Mouse (Mus musculus) ES-Bruce4 (cell line): Measurements from ENCODE around the gene Alyref. TPM values are rescaled to one million over a fixed set of nuclear protein-coding genes. Genes with fewer than 3 reads are reported as not detected.

Source experiments
- H3K27ac ChIP-seq: 2 replicates; pipeline ENCODE4 v1.5.1; 2012; ENCODE audit warnings: low read length, inconsistent platforms; ENCODE audit not compliant: insufficient read depth
- H3K27me3 ChIP-seq: 2 replicates; pipeline ENCODE4 v1.6.1; 2012; ENCODE audit warnings: mild to moderate bottlenecking, low read length, inconsistent platforms; ENCODE audit not compliant: control insufficient read depth, poor library complexity, insufficient read depth, severe bottlenecking
- H3K36me3 ChIP-seq: 2 replicates; pipeline ENCODE4 v1.6.1; 2012; ENCODE audit warnings: inconsistent platforms, mild to moderate bottlenecking, low read length, moderate library complexity; ENCODE audit not compliant: control insufficient read depth, poor library complexity, insufficient read depth, severe bottlenecking
- H3K4me1 ChIP-seq: one replicate; pipeline ENCODE4 v1.8.1; 2011; ENCODE audit warnings: low read length; ENCODE audit not compliant: control insufficient read depth, insufficient read depth
- H3K4me3 ChIP-seq: 2 replicates; pipeline ENCODE4 v1.5.1; 2011; ENCODE audit warnings: low read depth, mild to moderate bottlenecking, low read length
- H3K9ac ChIP-seq: 2 replicates; pipeline ENCODE4 v1.6.1; 2012; ENCODE audit warnings: low read depth, mild to moderate bottlenecking, inconsistent platforms; ENCODE audit not compliant: poor library complexity, severe bottlenecking
- H3K9me3 ChIP-seq: replicated peaks from 2 replicates; pipeline ENCODE4 v1.6.1; 2012; ENCODE audit warnings: mild to moderate bottlenecking, low read length, inconsistent platforms; ENCODE audit not compliant: control insufficient read depth, poor library complexity, insufficient read depth, severe bottlenecking
- CTCF ChIP-seq: IDR thresholded peaks from one replicate; pipeline ENCODE4 v1.8.1; 2011; ENCODE audit warnings: low read depth, low read length
- EP300 ChIP-seq: IDR thresholded peaks from 2 replicates; pipeline ENCODE4 v1.6.1; 2011; ENCODE audit warnings: low read depth, low read length; ENCODE audit not compliant: insufficient read depth
- POLR2A ChIP-seq: IDR thresholded peaks from one replicate; pipeline ENCODE4 v1.8.1; 2011; ENCODE audit warnings: low read length; ENCODE audit not compliant: insufficient read depth
- polyA plus RNA-seq: library from polyadenylated mRNA; stranded (reverse); fragments of >200 nt; gene quantifications from 2 replicates; pipeline ENCODE4 v1.2.4, GENCODE M21; 2011; ENCODE audit warnings: low read depth; ENCODE audit not compliant: missing spikeins, insufficient read depth, insufficient read length

Alyref gene
- polyA plus RNA-seq, 1 experiment = 242 TPM

DNA sequence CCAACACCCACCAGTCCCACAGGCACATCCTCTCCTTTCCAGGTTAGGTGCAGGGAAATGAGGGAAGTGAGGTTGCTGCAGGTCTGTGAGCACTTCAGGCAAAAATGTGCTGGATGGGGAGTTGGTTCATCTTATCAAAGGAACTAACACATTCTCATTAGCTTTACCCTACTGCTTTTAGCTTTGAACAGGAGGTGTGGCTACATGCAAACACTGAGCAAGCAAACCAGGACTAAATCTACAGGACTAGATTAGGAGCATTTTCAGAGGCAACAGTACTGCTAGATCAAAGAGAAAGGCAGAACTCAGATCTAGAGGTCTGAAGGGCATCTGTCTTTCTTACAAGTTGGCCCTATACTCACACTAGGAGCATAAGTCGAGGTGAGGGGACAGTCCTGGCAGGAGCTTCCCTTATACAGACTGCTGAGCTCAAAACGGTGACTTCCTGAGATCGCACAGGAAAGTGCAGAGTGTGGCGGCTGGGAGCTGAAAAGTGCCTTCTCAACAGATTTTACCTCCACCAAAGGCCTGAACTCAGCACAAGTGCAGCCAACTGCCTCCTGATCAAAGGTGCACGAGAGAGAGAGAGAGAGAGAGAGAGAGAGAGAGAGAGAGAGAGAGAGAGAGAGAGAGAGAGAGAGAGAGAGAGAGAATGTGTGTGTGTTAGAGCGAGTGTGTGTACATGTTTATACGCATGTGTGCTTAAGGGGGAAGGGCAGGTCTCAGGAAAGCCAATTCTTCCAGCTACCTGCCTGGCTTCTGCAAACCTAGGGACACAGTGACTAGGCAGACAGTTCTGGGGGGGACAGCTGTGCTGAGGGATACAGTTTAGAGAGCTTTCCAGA is 32.9 kb upstream of the Alyref start:
- Histone ChIP-seq H3K27ac (peak overlapping the region; percentile 77), H3K9me3 (no peaks in the 10 kb centered on the region), H3K36me3 (peaks cover 8% of the 10 kb centered on the region; the same call in 1 of the 2 replicates), H3K27me3 (no peaks in the 10 kb centered on the region), H3K4me1 (no peaks in the 10 kb centered on the region), H3K4me3 (peak overlapping the region; percentile 55), H3K9ac (peak overlapping the region; percentile 99)
- TF ChIP-seq POLR2A (no peak), CTCF (no peak), EP300 (no peak)

DNA sequence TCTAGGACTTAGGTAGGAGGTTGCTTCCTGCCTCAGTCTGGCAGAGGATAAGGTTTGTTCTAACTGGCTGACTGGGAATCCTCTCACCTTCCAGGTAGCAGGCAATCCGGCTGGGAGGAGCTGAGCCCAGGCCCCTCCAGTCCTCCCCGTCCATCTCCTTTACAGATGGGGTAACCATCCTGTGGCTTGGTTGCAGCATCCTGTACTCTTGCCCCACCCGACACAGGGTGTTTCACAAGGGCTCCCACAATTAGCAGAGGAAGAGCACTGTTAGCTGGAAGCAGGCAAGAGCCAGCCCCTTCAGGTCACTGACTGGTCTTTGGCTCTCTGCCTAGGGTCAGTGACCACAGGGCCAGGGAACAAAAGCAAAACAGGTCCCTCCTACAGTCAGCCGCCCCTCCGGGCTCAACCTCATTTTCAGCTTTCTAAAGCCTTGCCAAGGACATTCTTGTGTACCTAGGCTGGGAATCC is 32.3 kb upstream of the Alyref start:
- Histone ChIP-seq H3K9me3 (no peaks in the 10 kb centered on the region), H3K27ac (peak overlapping the region; percentile 77), H3K4me3 (peak overlapping the region; percentile 55), H3K36me3 (peaks cover 8% of the 10 kb centered on the region; the same call in 1 of the 2 replicates), H3K4me1 (no peaks in the 10 kb centered on the region), H3K27me3 (no peaks in the 10 kb centered on the region), H3K9ac (peak overlapping the region; percentile 99)
- TF ChIP-seq EP300 = no peak
- no peak for TF ChIP-seq CTCF
- TF ChIP-seq POLR2A = no peak

DNA sequence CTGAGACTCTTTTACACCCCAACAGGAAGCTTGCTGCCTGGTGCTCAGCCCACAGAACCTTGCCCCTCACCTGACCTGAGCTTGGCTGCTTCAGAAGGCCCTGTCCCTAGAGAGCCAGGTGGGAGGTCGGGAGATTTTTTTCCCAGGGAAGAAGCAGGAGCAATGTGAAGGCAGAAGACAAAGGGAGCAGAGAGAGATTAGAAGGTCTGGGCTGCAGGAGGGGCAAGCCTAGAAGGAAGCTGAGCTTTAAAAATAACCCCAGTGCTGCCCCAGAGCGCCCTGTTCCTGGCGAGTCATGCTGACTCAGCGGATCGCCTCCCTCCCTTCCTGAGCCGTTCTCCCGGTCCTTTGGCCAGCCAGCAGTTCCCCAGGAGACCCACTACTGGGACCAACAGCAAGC is 31.7 kb upstream of the Alyref start:
- Histone ChIP-seq H3K36me3 (peaks cover 8% of the 10 kb centered on the region; the same call in 1 of the 2 replicates), H3K27ac (peak overlapping the region; percentile 77), H3K4me1 (no peaks in the 10 kb centered on the region), H3K9me3 (no peaks in the 10 kb centered on the region), H3K4me3 (peak overlapping the region; percentile 55), H3K9ac (peak overlapping the region; percentile 99), H3K27me3 (no peaks in the 10 kb centered on the region)
- no peak for TF ChIP-seq POLR2A
- no peak for TF ChIP-seq CTCF
- TF ChIP-seq EP300 = 0 out of 2 replicates have a peak, but pooled peaks have one; percentile 21

DNA sequence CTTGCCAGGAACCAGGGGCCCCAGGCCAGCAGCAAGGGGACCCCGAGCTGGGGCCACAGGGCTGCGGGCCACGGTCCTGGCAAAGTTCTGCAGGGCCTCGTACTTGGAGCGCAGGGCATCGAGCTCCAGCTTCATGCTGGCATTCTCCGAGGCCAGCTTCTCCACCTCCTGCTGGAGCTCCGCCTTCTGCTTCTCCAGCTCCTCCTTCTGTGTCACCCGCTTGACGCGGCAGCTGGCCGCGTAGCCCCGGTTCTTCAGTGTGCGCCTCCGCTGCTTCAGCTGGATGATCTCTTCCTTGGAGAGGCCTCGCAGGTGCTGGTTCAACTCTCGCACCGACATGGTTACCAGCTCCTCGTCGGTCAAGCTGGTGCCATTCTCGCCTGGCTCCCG is 31.2 kb upstream of the Alyref start:
- Histone ChIP-seq H3K9ac (peak overlapping the region; percentile 99; the same call in 1 of the 2 replicates), H3K27ac (peak overlapping the region; percentile 77)

DNA sequence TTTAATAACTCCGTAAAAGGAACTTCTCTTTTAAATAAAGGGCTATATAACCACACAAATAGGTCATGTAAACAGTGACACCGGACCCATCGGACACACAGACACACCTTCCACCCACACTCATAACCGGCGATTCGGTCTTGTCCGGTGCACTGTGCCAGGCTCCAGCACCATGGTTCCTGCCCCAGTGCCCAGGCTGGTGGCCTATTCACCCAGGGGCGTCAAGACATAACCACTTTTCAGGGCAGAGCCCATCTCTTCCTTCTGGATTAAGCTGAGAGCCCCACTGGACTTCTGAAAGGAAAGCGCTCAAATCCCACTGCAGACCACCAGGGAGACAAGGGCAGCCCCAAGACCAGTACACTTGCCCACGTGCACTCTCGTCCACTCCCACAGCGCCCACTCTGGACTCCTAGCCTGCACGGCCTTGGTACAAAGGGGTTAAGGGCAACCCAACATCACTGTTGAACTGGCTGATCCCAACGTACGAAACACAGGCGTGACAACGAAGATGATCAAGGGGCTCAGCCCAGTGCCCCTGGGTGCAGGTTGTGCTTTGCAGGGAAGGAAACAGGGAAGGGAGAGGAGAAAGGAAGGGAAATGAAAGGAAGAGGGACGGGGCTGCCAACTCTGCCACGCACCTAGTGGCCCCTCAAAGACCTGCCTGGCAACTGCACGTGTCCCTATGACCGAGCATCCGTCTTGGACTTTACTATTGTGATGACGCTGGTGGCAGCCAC is 30.6 kb upstream of the Alyref start:
- no peak overlapping the region for H3K9ac ChIP-seq

More for the DNA sequence above, 31.2 kb upstream of the Alyref start:
- Histone ChIP-seq H3K36me3 (peaks cover 8% of the 10 kb centered on the region; the same call in 1 of the 2 replicates), H3K4me1 (no peaks in the 10 kb centered on the region), H3K4me3 (peak overlapping the region; percentile 55), H3K27me3 (no peaks in the 10 kb centered on the region), H3K9me3 (no peaks in the 10 kb centered on the region)
- TF ChIP-seq POLR2A = no peak

More for the DNA sequence above, 30.6 kb upstream of the Alyref start:
- Histone ChIP-seq H3K4me3 (no peak overlapping the region), H3K27ac (no peak overlapping the region), H3K27me3 (no peaks in the 10 kb centered on the region), H3K4me1 (no peaks in the 10 kb centered on the region), H3K9me3 (no peaks in the 10 kb centered on the region), H3K36me3 (peaks cover 8% of the 10 kb centered on the region; the same call in 1 of the 2 replicates)
- TF ChIP-seq POLR2A = no peak
- TF ChIP-seq CTCF = no peak
- TF ChIP-seq EP300 = no peak
